Mouse (Mus musculus) urinary bladder, postnatal 10 days (tissue): Measurements from ENCODE around the gene Serpinb3a.
"Not testable (repeated sequence)": the region's sequence is repeated elsewhere in the genome, so short reads cannot be mapped to it uniquely, and the experiment has no call there.

Experiments
- DNase-seq: peaks from one replicate; pipeline ENCODE4 v3.0.0; 2022; ENCODE audit warnings: low spot score

Gene Serpinb3a

GRCm38 (mm10) chr1:107052203-107052602 is at the start of gene Serpinb3a:
Serpinb3a (minus strand) TSS chr1:107052303.
- DNase-seq: no peak

- DNase-seq: no peak
Measured at GRCm38 (mm10) chr1:107098417-107098816, 46.3 kb upstream of the Serpinb3a start.

- DNase-seq: no peak
Measured at GRCm38 (mm10) chr1:107083406-107083805, 31.3 kb upstream of the Serpinb3a start, which contains the start of gene Serpinb3d. Serpinb3d (minus strand) TSS chr1:107083506.

GRCm38 (mm10) chr1:107034236-107034635 is 17.9 kb downstream of the Serpinb3a start:
- not testable (repeated sequence) for DNase-seq

- DNase-seq: no peak
Measured at GRCm38 (mm10) chr1:107025886-107026285, 26.2 kb downstream of the Serpinb3a start.

GRCm38 (mm10) chr1:107015210-107015609 is 36.9 kb downstream of the Serpinb3a start:
- DNase-seq: no peak

- DNase-seq: no peak
Measured at GRCm38 (mm10) chr1:107014530-107014929, 37.6 kb downstream of the Serpinb3a start.

- DNase-seq: no peak
Measured at GRCm38 (mm10) chr1:107006316-107006715, 45.8 kb downstream of the Serpinb3a start.

- no peak for DNase-seq
Measured at GRCm38 (mm10) chr1:107001754-107002153, 50.3 kb downstream of the Serpinb3a start.

- no peak for DNase-seq
Measured at GRCm38 (mm10) chr1:107000424-107000823, 51.7 kb downstream of the Serpinb3a start.
